Mouse (Mus musculus) layer of hippocampus, adult 2 months (tissue): ENCODE measurements around the gene Ssh2. TPM values are rescaled to one million over a fixed set of nuclear protein-coding genes. Genes with fewer than 3 reads are reported as not detected.

Experiments used
- DNase-seq, 2 experiments: peaks; one replicate each; pipeline ENCODE4 v3.0.0; 2022; ENCODE audit warnings: low spot score in 2 of 2
- H3K27ac ChIP-seq: fragments of 200-600 bp; 2 replicates; pipeline ENCODE4 v1.8.1; 2022
- H3K4me3 ChIP-seq: fragments of 200-600 bp; 2 replicates; pipeline ENCODE4 v1.8.1; 2022; ENCODE audit warnings: mild to moderate bottlenecking
- CTCF ChIP-seq: fragments of 200-600 bp; conservative IDR thresholded peaks from 2 replicates; pipeline ENCODE4 v1.8.1; 2022; ENCODE audit warnings: antibody characterized with exemption, mild to moderate bottlenecking, moderate library complexity
- total RNA-seq, 2 experiments: library from RNA; stranded (reverse); gene quantifications; 2 replicates each; pipeline ENCODE4 v1.2.3; 2021

Gene Ssh2
- total RNA-seq, 2 experiments from 2014 or later: 33.6 to 35.9 TPM

- H3K4me3 ChIP-seq: no peak overlapping the region
- TF ChIP-seq CTCF: peak; percentile 75
- DNase-seq: peak in 1 of 2 experiments; percentile 22
- H3K27ac ChIP-seq: no peak overlapping the region
These were observed 101.8 kb downstream of the Ssh2 start for GRCm38 (mm10) chr11:77317721-77318477.

GRCm38 (mm10) chr11:77318478-77319118 lies 102.5 kb downstream of the Ssh2 start:
- no peak for DNase-seq
- TF ChIP-seq CTCF: no peak
- Histone ChIP-seq H3K4me3 (no peak overlapping the region), H3K27ac (no peak overlapping the region)

- H3K4me3 ChIP-seq: no peak overlapping the region
- no peak for TF ChIP-seq CTCF
- no peak for DNase-seq
- no peak overlapping the region for H3K27ac ChIP-seq
These were observed 105.1 kb downstream of the Ssh2 start for GRCm38 (mm10) chr11:77321214-77321613.

GRCm38 (mm10) chr11:77330529-77330928 lies 114.4 kb downstream of the Ssh2 start:
- H3K27ac ChIP-seq: no peak overlapping the region
- TF ChIP-seq CTCF: no peak
- H3K4me3 ChIP-seq: no peak overlapping the region
- no peak for DNase-seq

- no peak for DNase-seq
- no peak overlapping the region for H3K4me3 ChIP-seq
- no peak for TF ChIP-seq CTCF
- H3K27ac ChIP-seq: no peak overlapping the region
These were observed 131.2 kb downstream of the Ssh2 start for GRCm38 (mm10) chr11:77347273-77347672.

- Histone ChIP-seq H3K4me3 (peak overlapping the region; percentile 86), H3K27ac (peak overlapping the region; percentile 85)
- DNase-seq: peak; percentile 73 to 84
- TF ChIP-seq CTCF: no peak
These were observed 132.2 kb downstream of the Ssh2 start for GRCm38 (mm10) chr11:77348142-77348741.

GRCm38 (mm10) chr11:77348985-77349384 lies 132.9 kb downstream of the Ssh2 start:
- no peak for TF ChIP-seq CTCF

GRCm38 (mm10) chr11:77349698-77350097 lies 133.6 kb downstream of the Ssh2 start:
- Histone ChIP-seq H3K27ac (no peak overlapping the region; the same call in 1 of the 2 replicates), H3K4me3 (peak overlapping the region; percentile 86)
- no peak for DNase-seq
- TF ChIP-seq CTCF: no peak

More at GRCm38 (mm10) chr11:77348985-77349384, 132.9 kb downstream of the Ssh2 start:
- DNase-seq: no peak
- H3K27ac ChIP-seq: peak overlapping the region; percentile 85
- H3K4me3 ChIP-seq: peak overlapping the region; percentile 86

- TF ChIP-seq CTCF: no peak
- Histone ChIP-seq H3K27ac (no peak overlapping the region), H3K4me3 (no peak overlapping the region)
- no peak for DNase-seq
These were observed 139.0 kb downstream of the Ssh2 start for GRCm38 (mm10) chr11:77355055-77355454.

- Histone ChIP-seq H3K27ac (no peak overlapping the region), H3K4me3 (no peak overlapping the region)
- DNase-seq: no peak
- TF ChIP-seq CTCF: no peak
These were observed 141.8 kb downstream of the Ssh2 start for GRCm38 (mm10) chr11:77357839-77358238.

- no peak for TF ChIP-seq CTCF
- no peak overlapping the region for H3K4me3 ChIP-seq
- DNase-seq: no peak
- H3K27ac ChIP-seq: no peak overlapping the region
These were observed 147.4 kb downstream of the Ssh2 start for GRCm38 (mm10) chr11:77363476-77363875.

- DNase-seq: no peak
- Histone ChIP-seq H3K27ac (no peak overlapping the region), H3K4me3 (no peak overlapping the region)
- no peak for TF ChIP-seq CTCF
These were observed 148.3 kb downstream of the Ssh2 start for GRCm38 (mm10) chr11:77364376-77364775.

- H3K27ac ChIP-seq: no peak overlapping the region
- TF ChIP-seq CTCF: no peak
- DNase-seq: no peak
- H3K4me3 ChIP-seq: no peak overlapping the region
These were observed 149.8 kb downstream of the Ssh2 start for GRCm38 (mm10) chr11:77365706-77366386.
